Mouse (Mus musculus) C2C12 (cell line): ENCODE measurements around the gene Ttll6.

Experiments used
- CTCF ChIP-seq: IDR thresholded peaks from one replicate; pipeline ENCODE4 v1.5.1; 2011; ENCODE audit not compliant: control insufficient read depth, insufficient read depth, insufficient read length
- MAX ChIP-seq: IDR thresholded peaks from one replicate; pipeline ENCODE4 v1.6.1; 2011; ENCODE audit warnings: mild to moderate bottlenecking, control low read depth
- USF1 ChIP-seq: IDR thresholded peaks from one replicate; pipeline ENCODE4 v1.6.1; 2011; ENCODE audit warnings: low read depth, mild to moderate bottlenecking, control low read depth, moderate library complexity

DNA sequence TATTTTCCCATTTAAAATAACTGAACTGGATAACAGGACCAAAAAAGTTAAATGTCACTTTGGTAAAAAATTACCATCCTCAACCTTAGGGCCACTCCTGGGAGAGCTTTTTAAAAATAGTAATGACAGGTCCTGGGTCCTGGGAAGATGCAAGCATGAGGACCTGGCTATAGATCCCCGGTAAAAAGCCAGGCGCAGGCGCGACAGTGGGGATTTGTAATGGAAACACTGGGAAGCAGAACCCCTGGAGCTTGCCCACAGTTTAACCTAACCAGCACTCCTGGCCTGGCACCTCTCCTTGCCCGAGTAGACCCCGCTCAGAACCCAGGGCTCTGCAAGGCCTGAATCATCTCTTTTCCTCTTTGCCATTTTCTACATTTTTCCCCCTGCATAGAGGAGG is 41.3 kb downstream of the Ttll6 start:
- TF ChIP-seq CTCF: no peak
- TF ChIP-seq USF1: no peak
- TF ChIP-seq MAX: no peak
